In the genomic region with DNA sequence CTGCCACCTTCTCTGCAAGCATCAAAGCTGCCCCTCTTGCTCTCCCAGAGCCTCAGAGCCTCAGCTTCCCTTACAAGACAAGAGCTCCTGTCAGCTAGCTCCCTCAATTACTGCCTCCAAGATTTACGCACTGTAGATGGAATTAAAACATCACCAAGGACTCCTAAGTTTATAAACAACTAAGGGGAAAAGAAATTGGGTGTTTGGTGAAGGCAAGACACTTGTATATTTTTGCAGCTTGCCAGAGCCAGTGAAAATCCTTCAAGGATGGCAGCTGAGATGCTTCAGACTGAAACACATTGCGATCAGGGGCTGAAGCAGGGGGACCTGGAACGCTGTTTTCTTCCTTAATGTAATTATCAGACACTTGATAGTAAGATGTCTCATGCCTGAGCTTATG, we compare ENCODE assay signal across 24 mouse cellular contexts. TPM values are rescaled to one million over a fixed set of nuclear protein-coding genes. Genes with fewer than 3 reads are reported as not detected.
DNase-seq lines count a peak whose midpoint lies in the region; ATAC-seq and TF ChIP-seq lines count a peak whose summit lies in the region.
"Had no signal": no experiment of that assay in that cellular context is flagged by ENCODE, and none has a peak within 500 bp of the region (broad histone marks: within the 10 kb centered on the region; RNA-seq: fewer than 3 reads in every experiment).

No protein-coding gene starts in this region.

- H3K36me3 ChIP-seq in intestine, embryonic 14.5 days (ENCODE audit: control insufficient read depth, insufficient read depth, low read length): peaks cover 23% of the 10 kb centered on the region; the same call in 1 of the 2 replicates
- H3K36me3 ChIP-seq in intestine, embryonic 15.5 days: no peaks in the 10 kb centered on the region
- H3K36me3 ChIP-seq in lung, embryonic 16.5 days (ENCODE audit: control insufficient read depth, insufficient read depth, low read length): no peaks in the 10 kb centered on the region
- H3K36me3 ChIP-seq: embryonic facial prominence, embryonic 13.5 days; embryonic facial prominence, embryonic 15.5 days; forebrain, embryonic 10.5 days; forebrain, embryonic 12.5 days had no signal

- no peak overlapping the region for H3K9ac ChIP-seq in intestine, embryonic 14.5 days (ENCODE audit: low read length)
- no peak overlapping the region for H3K9ac ChIP-seq in intestine, embryonic 15.5 days
- no peak overlapping the region for H3K9ac ChIP-seq in lung, embryonic 16.5 days (ENCODE audit: low read length)
- H3K9ac ChIP-seq: embryonic facial prominence, embryonic 13.5 days; embryonic facial prominence, embryonic 15.5 days; forebrain, embryonic 12.5 days had no signal

- no peak for TF ChIP-seq POLR2A in lung, adult 2 months (IDR thresholded peaks at IDR 0.05; ENCODE audit: borderline replicate concordance, extremely low read depth, low read depth, low read length)

- DNase-seq in embryo, embryonic 10.5 days (ENCODE audit: low spot score): peak; percentile 15
- no peak for DNase-seq in embryo, embryonic 11 days
- peak; percentile 50 for DNase-seq in intestine, embryonic 14.5 days (ENCODE audit: low spot score)
- DNase-seq in lung, adult 2 months: no peak
- DNase-seq in lung, postnatal 10 days: peak; percentile 31
- no peak for DNase-seq in lung, adult 18-20 months
- DNase-seq: adrenal gland, adult 2 months; adrenal gland, postnatal 10 days; adrenal gland, postnatal 25 days; cerebellum, adult 11 months; cerebellum, adult 18-20 months; cerebellum, adult 8-10 months; cerebellum, adult 9-11 months; cerebellum, postnatal 14 days; cerebellum, postnatal 36 days had no signal

- no peak overlapping the region for H3K4me3 ChIP-seq in intestine, embryonic 14.5 days (ENCODE audit: low read depth, low read length)
- H3K4me3 ChIP-seq in intestine, embryonic 15.5 days (replicated peaks): no peak overlapping the region
- no peak overlapping the region for H3K4me3 ChIP-seq in lung, embryonic 16.5 days (ENCODE audit: low read length)
- no peak overlapping the region for H3K4me3 ChIP-seq in lung, adult 2 months (replicated peaks; ENCODE audit: extremely low read depth, low read depth, low read length)
- H3K4me3 ChIP-seq: embryonic facial prominence, embryonic 13.5 days; embryonic facial prominence, embryonic 15.5 days; erythroblast, embryonic 14.5 days; forebrain, embryonic 10.5 days; forebrain, embryonic 12.5 days had no signal

- H3K27ac ChIP-seq in intestine, embryonic 14.5 days (ENCODE audit: low read depth): no peak overlapping the region
- H3K27ac ChIP-seq in intestine, embryonic 15.5 days: no peak overlapping the region
- H3K27ac ChIP-seq in lung, embryonic 16.5 days (ENCODE audit: low read length): no peak overlapping the region
- H3K27ac ChIP-seq: embryonic facial prominence, embryonic 13.5 days; embryonic facial prominence, embryonic 15.5 days; forebrain, embryonic 10.5 days; forebrain, embryonic 12.5 days had no signal

- H3K27me3 ChIP-seq in intestine, embryonic 14.5 days (replicated peaks; ENCODE audit: control insufficient read depth, insufficient read depth, low read length): no peaks in the 10 kb centered on the region; the same call in 1 of the 2 replicates
- no peaks in the 10 kb centered on the region for H3K27me3 ChIP-seq in intestine, embryonic 15.5 days (replicated peaks)
- H3K27me3 ChIP-seq in lung, embryonic 16.5 days (ENCODE audit: control insufficient read depth, insufficient read depth, low read depth, low read length): peaks cover 16% of the 10 kb centered on the region
- H3K27me3 ChIP-seq: embryonic facial prominence, embryonic 15.5 days; forebrain, embryonic 12.5 days had no signal

- no peak for ATAC-seq in intestine, embryonic 14.5 days (replicated peaks; ENCODE audit: low FRiP score, low TSS enrichment, low read depth)
- ATAC-seq in intestine, embryonic 15.5 days: no peak
- peak; percentile 36; the same call in 1 of the 2 replicates for ATAC-seq in lung, embryonic 16.5 days (ENCODE audit: low read depth)
- ATAC-seq: forebrain, embryonic 14.5 days; forebrain, embryonic 16.5 days had no signal

- WGBS in intestine, embryonic 14.5 days: 44% methylated on average over 3 of the region's 3 CpGs
- 46% methylated on average over 3 of the region's 3 CpGs for WGBS in intestine, embryonic 15.5 days
- WGBS in lung, embryonic 16.5 days: 26% methylated on average over 3 of the region's 3 CpGs
- 52% methylated on average over 3 of the region's 3 CpGs for WGBS in lung, adult 2 months

- 0 out of 2 replicates have a peak, but pooled peaks cover 3% of the 10 kb centered on the region for H3K9me3 ChIP-seq in intestine, embryonic 14.5 days (ENCODE audit: control insufficient read depth, low read length)
- H3K9me3 ChIP-seq in intestine, embryonic 15.5 days: no peaks in the 10 kb centered on the region
- no peaks in the 10 kb centered on the region for H3K9me3 ChIP-seq in lung, embryonic 16.5 days (ENCODE audit: control insufficient read depth, low read length)
- H3K9me3 ChIP-seq: embryonic facial prominence, embryonic 13.5 days; embryonic facial prominence, embryonic 15.5 days; forebrain, embryonic 10.5 days; forebrain, embryonic 12.5 days had no signal

- H3K4me2 ChIP-seq in intestine, embryonic 14.5 days (ENCODE audit: low read length): no peak overlapping the region
- H3K4me2 ChIP-seq in intestine, embryonic 15.5 days (replicated peaks): no peak overlapping the region
- no peak overlapping the region for H3K4me2 ChIP-seq in lung, embryonic 16.5 days (ENCODE audit: low read depth, low read length)
- H3K4me2 ChIP-seq: embryonic facial prominence, embryonic 13.5 days; embryonic facial prominence, embryonic 15.5 days; forebrain, embryonic 12.5 days had no signal

- TF ChIP-seq CTCF in lung, adult 2 months (IDR thresholded peaks at IDR 0.05; ENCODE audit: insufficient read depth, low read length): no peak

- peaks cover 11% of the 10 kb centered on the region; the same call in 1 of the 2 replicates for H3K4me1 ChIP-seq in intestine, embryonic 14.5 days (replicated peaks; ENCODE audit: control insufficient read depth, insufficient read depth, low read length)
- no peaks in the 10 kb centered on the region for H3K4me1 ChIP-seq in intestine, embryonic 15.5 days (replicated peaks)
- peaks cover 10% of the 10 kb centered on the region; the same call in 1 of the 2 replicates for H3K4me1 ChIP-seq in lung, embryonic 16.5 days (replicated peaks; ENCODE audit: control insufficient read depth, insufficient read depth, low read length)
- no peaks in the 10 kb centered on the region for H3K4me1 ChIP-seq in lung, adult 2 months (ENCODE audit: control insufficient read depth, insufficient read depth, low read length)
- H3K4me1 ChIP-seq: embryonic facial prominence, embryonic 15.5 days; forebrain, embryonic 10.5 days; forebrain, embryonic 12.5 days had no signal

RNA-seq across cellular contexts. Expression of gene Aldh1a2, which starts 47.1 kb away (rescaled TPM):
- polyA plus RNA-seq in intestine, embryonic 14.5 days (2014; fragmentation: Nextera tagmentation; extraction: Ambion mirVana): 123 and 139 TPM in 2 replicates
- polyA plus RNA-seq in intestine, embryonic 15.5 days (2015; fragmentation: Nextera tagmentation; extraction: Ambion mirVana): 73.9 and 75.6 TPM in 2 replicates
- polyA plus RNA-seq in lung, embryonic 16.5 days (2015; fragmentation: Nextera tagmentation; extraction: Ambion mirVana): 30.6 and 30.8 TPM in 2 replicates
- polyA plus RNA-seq in lung, adult 2 months (2012; rRNA removed): 12.8 and 13.5 TPM in 2 replicates
- polyA plus RNA-seq: erythroblast, embryonic 14.5 days had no signal

Comparison
In these comparisons a context has a peak if more than half of its experiments do, and no peak if none do; other contexts are left out.
1. DNase-seq: peak in embryo, embryonic 10.5 days (single experiment), intestine, embryonic 14.5 days (single experiment) and lung, postnatal 10 days (single experiment); none in embryo, embryonic 11 days (single experiment), lung, adult 2 months (single experiment) and lung, adult 18-20 months (0 of 2).